Mouse (Mus musculus) urinary bladder, postnatal 25 days (tissue): ENCODE measurements at regions not wholly inside any gene's neighbourhood (a gene's known extent, or its start where the extent isn't known, plus 50 kb on each side); places are given as distances from the start of the nearest gene placed in this dataset.
"Not testable (repeated sequence)": the region's sequence is repeated elsewhere in the genome, so short reads cannot be mapped to it uniquely, and the experiment has no call there.

Experiments used
- DNase-seq: peaks from one replicate; pipeline ENCODE4 v3.0.0; 2022; ENCODE audit warnings: low spot score

- DNase-seq = no peak
Observed at GRCm38 (mm10) chr7:63996581-63997098, 57.9 kb upstream of the Klf13 start.

- DNase-seq = no peak
Observed at GRCm38 (mm10) chr7:63995255-63995980, 56.7 kb upstream of the Klf13 start.

GRCm38 (mm10) chr7:63994769-63995168 is 56.1 kb upstream of the Klf13 start:
- DNase-seq = not testable (repeated sequence)

- no peak for DNase-seq
Observed at GRCm38 (mm10) chr7:63992155-63992554, 53.4 kb upstream of the Klf13 start.

- no peak for DNase-seq
Observed at GRCm38 (mm10) chr7:63991085-63992010, 52.6 kb upstream of the Klf13 start.

GRCm38 (mm10) chr7:63990312-63991028 is 51.8 kb upstream of the Klf13 start:
- DNase-seq = no peak

DNA sequence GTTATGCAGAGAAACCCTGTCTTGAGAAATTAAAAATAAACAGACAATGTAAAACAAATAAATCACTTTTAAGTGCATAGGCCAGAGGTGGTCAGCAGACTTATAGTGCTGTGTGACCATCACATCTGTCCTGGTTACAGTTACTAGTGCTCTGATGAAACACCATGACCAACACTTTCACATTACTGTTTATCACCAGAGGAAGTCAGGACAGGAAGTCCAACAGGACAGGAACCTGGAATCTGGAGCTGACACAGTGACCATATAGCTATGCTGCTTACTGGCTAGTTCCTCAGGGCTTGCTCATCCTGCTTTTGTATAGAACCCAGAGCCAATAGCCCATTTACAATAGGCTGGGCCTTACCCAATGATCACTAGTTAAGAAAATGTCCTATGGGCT is 51.0 kb upstream of the Klf13 start:
- DNase-seq = no peak
